Mouse (Mus musculus) layer of hippocampus, postnatal 25 days (tissue): ENCODE data around the gene Adgrd1. TPM values are rescaled to one million over a fixed set of nuclear protein-coding genes. Genes with fewer than 3 reads are reported as not detected.

ENCODE experiments used
- DNase-seq, 2 experiments: peaks; one replicate each; pipeline ENCODE4 v3.0.0; 2022; ENCODE audit warnings: mixed read lengths in 2 of 2, low spot score in 1 of 2; ENCODE audit errors: extremely low spot score in 1 of 2
- total RNA-seq, 2 experiments: library from RNA; stranded (reverse); gene quantifications; 2 replicates each; pipeline ENCODE4 v1.2.3; 2021

The Adgrd1 gene
- total RNA-seq, 2 experiments from 2014 or later = 0.32 to 0.63 TPM

- DNase-seq = no peak
Observed at GRCm38 (mm10) chr5:129242265-129242664, 145.7 kb downstream of the Adgrd1 start.

GRCm38 (mm10) chr5:129243120-129243519 lies 146.6 kb downstream of the Adgrd1 start:
- no peak for DNase-seq

- DNase-seq = no peak
Observed at GRCm38 (mm10) chr5:129244392-129244791, 147.8 kb downstream of the Adgrd1 start.

GRCm38 (mm10) chr5:129249080-129249479 lies 152.5 kb downstream of the Adgrd1 start:
- DNase-seq = no peak

Other genes with a start within 250 kb of the Adgrd1 start
- 100 to 1,000 TPM; 118 to 159 TPM for gene Rimbp2, start 143.3 kb upstream of the Adgrd1 start, total RNA-seq
- gene Stx2, start 88.2 kb upstream of the Adgrd1 start, total RNA-seq = 10 to 100 TPM; 24.0 to 34.7 TPM
- 100 to 1,000 TPM; 141 to 171 TPM for gene Ran, start 76.7 kb upstream of the Adgrd1 start, total RNA-seq